Mouse (Mus musculus) olfactory bulb, adult 2 months (tissue): ENCODE data around the gene Eogt.

Experiments used
- CTCF ChIP-seq: fragments of 200-500 bp; IDR thresholded peaks from 2 replicates; pipeline ENCODE4 v1.5.1; 2012; ENCODE audit warnings: low read depth, mild to moderate bottlenecking, low read length, moderate library complexity; ENCODE audit not compliant: insufficient read depth
- POLR2A ChIP-seq: fragments of 200-500 bp; IDR thresholded peaks from 2 replicates; pipeline ENCODE4 v1.6.1; 2012; ENCODE audit warnings: mild to moderate bottlenecking, low read depth, low read length, moderate library complexity; ENCODE audit not compliant: insufficient read depth

- TF ChIP-seq CTCF (no peak), POLR2A (no peak)
These were observed 26.7 kb upstream of the Eogt start for GRCm38 (mm10) chr6:97175716-97176115.
